Mouse (Mus musculus): ENCODE data around the gene Dok5. TPM values are rescaled to one million over a fixed set of nuclear protein-coding genes. Genes with fewer than 3 reads are reported as not detected.

Dok5 gene
- total and polyA plus RNA-seq, 2 experiments from 2014 or later = 29.7 to 38.0 TPM

- H3K9me3 ChIP-seq (ENCODE audit: low read length) = no peaks in the 10 kb centered on the region
- no peaks in the 10 kb centered on the region for H3K36me3 ChIP-seq (ENCODE audit: insufficient read depth, low read length)
- no peak for TF ChIP-seq CTCF (IDR thresholded peaks at IDR 0.05; ENCODE audit: low read depth)
- ATAC-seq (no peak), DNase-seq (ENCODE audit: low spot score) (peak; percentile 31)
- no peak overlapping the region for H3K4me2 ChIP-seq (ENCODE audit: low read depth, low read length)
- no peak overlapping the region for H3K4me3 ChIP-seq (ENCODE audit: low read length)
- no peak overlapping the region; the same call in 1 of the 2 replicates for H3K27ac ChIP-seq
- 48% methylated on average over 10 of the region's 10 CpGs for WGBS
- H3K27me3 ChIP-seq (ENCODE audit: insufficient read depth, low read length) = no peaks in the 10 kb centered on the region
- H3K9ac ChIP-seq (replicated peaks; ENCODE audit: low read length) = no peak overlapping the region
- no peaks in the 10 kb centered on the region for H3K4me1 ChIP-seq (ENCODE audit: insufficient read depth, low read length)
These were observed 76.7 kb downstream of the Dok5 start for GRCm38 (mm10) chr2:170808259-170808789.

- no peaks in the 10 kb centered on the region for H3K27me3 ChIP-seq (ENCODE audit: insufficient read depth, low read length)
- H3K9ac ChIP-seq (replicated peaks; ENCODE audit: low read length) = no peak overlapping the region
- no peaks in the 10 kb centered on the region for H3K4me1 ChIP-seq (ENCODE audit: insufficient read depth, low read length)
- TF ChIP-seq CTCF (IDR thresholded peaks at IDR 0.05; ENCODE audit: low read depth) = no peak
- WGBS = 48% methylated on average over 9 of the region's 9 CpGs
- DNase-seq (ENCODE audit: low spot score) (peak; percentile 85), ATAC-seq (peak; percentile 88)
- H3K4me3 ChIP-seq (ENCODE audit: low read length) = no peak overlapping the region
- no peaks in the 10 kb centered on the region for H3K9me3 ChIP-seq (ENCODE audit: low read length)
- peak overlapping the region; percentile 48; the same call in 1 of the 2 replicates for H3K27ac ChIP-seq
- H3K4me2 ChIP-seq (ENCODE audit: low read depth, low read length) = no peak overlapping the region
- no peaks in the 10 kb centered on the region for H3K36me3 ChIP-seq (ENCODE audit: insufficient read depth, low read length)
These were observed 79.7 kb downstream of the Dok5 start for GRCm38 (mm10) chr2:170811356-170811755.

- Histone ChIP-seq H3K4me2 (ENCODE audit: low read depth, low read length) (no peak overlapping the region), H3K27ac (no peak overlapping the region; the same call in 1 of the 2 replicates), H3K36me3 (ENCODE audit: insufficient read depth, low read length) (no peaks in the 10 kb centered on the region), H3K4me3 (ENCODE audit: low read length) (no peak overlapping the region), H3K9ac (replicated peaks; ENCODE audit: low read length) (no peak overlapping the region), H3K9me3 (ENCODE audit: low read length) (peaks cover 6% of the 10 kb centered on the region; the same call in 1 of the 2 replicates), H3K4me1 (ENCODE audit: insufficient read depth, low read length) (no peaks in the 10 kb centered on the region), H3K27me3 (ENCODE audit: insufficient read depth, low read length) (no peaks in the 10 kb centered on the region)
- ATAC-seq (no peak), DNase-seq (ENCODE audit: low spot score) (no peak)
- WGBS = 46% methylated on average over 8 of the region's 8 CpGs
- TF ChIP-seq CTCF (IDR thresholded peaks at IDR 0.05; ENCODE audit: low read depth) = no peak
These were observed 84.7 kb downstream of the Dok5 start for GRCm38 (mm10) chr2:170816302-170816701.

- no peaks in the 10 kb centered on the region for H3K4me1 ChIP-seq (ENCODE audit: insufficient read depth, low read length)
- no peak overlapping the region for H3K4me2 ChIP-seq (ENCODE audit: low read depth, low read length)
- H3K36me3 ChIP-seq (ENCODE audit: insufficient read depth, low read length) = no peaks in the 10 kb centered on the region
- WGBS = 52% methylated on average over 4 of the region's 4 CpGs
- peaks cover 6% of the 10 kb centered on the region; the same call in 1 of the 2 replicates for H3K9me3 ChIP-seq (ENCODE audit: low read length)
- no peak overlapping the region for H3K9ac ChIP-seq (replicated peaks; ENCODE audit: low read length)
- no peak for ATAC-seq
- no peak overlapping the region for H3K27ac ChIP-seq
- no peak for DNase-seq (ENCODE audit: low spot score)
- H3K4me3 ChIP-seq (ENCODE audit: low read length) = no peak overlapping the region
- no peaks in the 10 kb centered on the region for H3K27me3 ChIP-seq (ENCODE audit: insufficient read depth, low read length)
- no peak for TF ChIP-seq CTCF (IDR thresholded peaks at IDR 0.05; ENCODE audit: low read depth)
These were observed 85.6 kb downstream of the Dok5 start for GRCm38 (mm10) chr2:170817112-170817703.

GRCm38 (mm10) chr2:170826821-170827441, 95.3 kb downstream of the Dok5 start:
- H3K27ac ChIP-seq = no peak overlapping the region
- H3K9me3 ChIP-seq (ENCODE audit: low read length) = no peaks in the 10 kb centered on the region
- no peaks in the 10 kb centered on the region for H3K27me3 ChIP-seq (ENCODE audit: insufficient read depth, low read length)
- H3K9ac ChIP-seq (replicated peaks; ENCODE audit: low read length) = no peak overlapping the region
- DNase-seq (ENCODE audit: low spot score) = peak; percentile 61
- no peak for TF ChIP-seq CTCF (IDR thresholded peaks at IDR 0.05; ENCODE audit: low read depth)
- no peaks in the 10 kb centered on the region for H3K36me3 ChIP-seq (ENCODE audit: insufficient read depth, low read length)
- no peak for ATAC-seq
- no peak overlapping the region for H3K4me3 ChIP-seq (ENCODE audit: low read length)
- peak overlapping the region; percentile 35 for H3K4me2 ChIP-seq (ENCODE audit: low read depth, low read length)
- H3K4me1 ChIP-seq (ENCODE audit: insufficient read depth, low read length) = peaks cover 6% of the 10 kb centered on the region; the same call in 1 of the 2 replicates
- 59% methylated on average over 17 of the region's 17 CpGs for WGBS

- H3K4me2 ChIP-seq (ENCODE audit: low read depth, low read length) = no peak overlapping the region
- H3K27me3 ChIP-seq (ENCODE audit: insufficient read depth, low read length) = no peaks in the 10 kb centered on the region
- H3K36me3 ChIP-seq (ENCODE audit: insufficient read depth, low read length) = no peaks in the 10 kb centered on the region
- no peak overlapping the region for H3K9ac ChIP-seq (replicated peaks; ENCODE audit: low read length)
- ATAC-seq (no peak), DNase-seq (ENCODE audit: low spot score) (no peak)
- TF ChIP-seq CTCF (IDR thresholded peaks at IDR 0.05; ENCODE audit: low read depth) = no peak
- 21% methylated on average over 7 of the region's 7 CpGs for whole genome bisulfite sequencing
- H3K4me1 ChIP-seq (ENCODE audit: insufficient read depth, low read length) = peaks cover 6% of the 10 kb centered on the region; the same call in 1 of the 2 replicates
- no peak overlapping the region for H3K4me3 ChIP-seq (ENCODE audit: low read length)
- H3K27ac ChIP-seq = no peak overlapping the region
- no peaks in the 10 kb centered on the region for H3K9me3 ChIP-seq (ENCODE audit: low read length)
These were observed 97.2 kb downstream of the Dok5 start for GRCm38 (mm10) chr2:170828757-170829156.
